Mouse (Mus musculus): ENCODE measurements around the gene Mier2. TPM values are rescaled to one million over a fixed set of nuclear protein-coding genes. Genes with fewer than 3 reads are reported as not detected.

Mier2 gene
- polyA plus RNA-seq, 1 experiment from 2014 or later = 40.5 TPM

DNA sequence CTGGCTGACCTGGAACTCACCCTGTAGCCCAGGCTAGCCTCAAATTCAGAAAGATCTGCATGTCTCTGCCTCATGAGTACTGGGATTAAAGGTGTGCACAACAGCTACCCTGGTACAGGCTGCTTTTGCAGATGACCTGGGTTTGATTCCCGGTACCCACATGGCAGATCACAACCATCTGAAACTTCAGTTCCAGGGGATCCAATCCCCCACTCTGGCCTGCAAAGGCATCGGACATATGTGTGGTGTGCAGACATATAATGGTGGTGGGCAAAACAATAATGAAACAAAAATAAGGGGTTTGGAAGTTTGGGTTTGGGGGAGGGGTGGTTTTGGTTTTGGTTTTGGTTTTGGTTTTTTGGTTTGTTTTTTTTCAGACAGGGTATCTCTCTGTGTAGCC is 16.3 kb upstream of the Mier2 start:
- Histone ChIP-seq H3K4me2 (replicated peaks) (no peak overlapping the region), H3K9ac (no peak overlapping the region), H3K4me1 (replicated peaks) (no peaks in the 10 kb centered on the region), H3K36me3 (no peaks in the 10 kb centered on the region), H3K27me3 (replicated peaks) (no peaks in the 10 kb centered on the region), H3K9me3 (no peaks in the 10 kb centered on the region), H3K4me3 (replicated peaks) (no peak overlapping the region), H3K27ac (no peak overlapping the region)
- ATAC-seq = no peak
- WGBS = 88% methylated on average over 2 of the region's 2 CpGs

- Histone ChIP-seq H3K4me1 (replicated peaks) (no peaks in the 10 kb centered on the region), H3K27ac (no peak overlapping the region), H3K27me3 (replicated peaks) (no peaks in the 10 kb centered on the region), H3K4me2 (replicated peaks) (no peak overlapping the region), H3K9me3 (no peaks in the 10 kb centered on the region), H3K9ac (no peak overlapping the region), H3K4me3 (replicated peaks) (no peak overlapping the region), H3K36me3 (no peaks in the 10 kb centered on the region)
- ATAC-seq = no peak
- 89% methylated on average over 5 of the region's 5 CpGs for WGBS
Measured at GRCm38 (mm10) chr10:79569921-79570320, 14.9 kb upstream of the Mier2 start.

DNA sequence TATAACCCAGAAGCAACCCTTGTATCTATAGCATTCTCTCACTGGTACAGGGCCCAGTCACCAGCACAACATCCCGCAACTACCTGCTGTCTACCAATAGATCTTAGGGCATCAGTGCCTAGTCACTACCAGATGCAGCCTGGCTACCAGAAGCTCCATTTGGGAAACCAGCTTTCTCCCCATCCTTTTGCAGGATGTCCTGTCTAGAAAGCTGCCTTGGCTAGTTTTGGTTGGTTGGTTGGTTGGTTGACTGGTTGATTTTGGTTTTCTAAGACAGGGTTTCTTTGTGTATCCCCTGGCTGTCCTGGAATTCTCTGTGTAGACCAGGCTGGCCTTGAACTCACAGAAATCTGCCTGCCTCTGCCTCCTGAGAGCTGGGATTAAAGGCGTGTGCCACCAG is 4.7 kb upstream of the Mier2 start:
- WGBS = 86% methylated on average over 2 of the region's 2 CpGs
- no peak for ATAC-seq
- Histone ChIP-seq H3K27ac (no peak overlapping the region), H3K36me3 (no peaks in the 10 kb centered on the region), H3K27me3 (replicated peaks) (no peaks in the 10 kb centered on the region), H3K4me2 (replicated peaks) (no peak overlapping the region), H3K4me1 (replicated peaks) (peaks cover 5% of the 10 kb centered on the region), H3K9me3 (no peaks in the 10 kb centered on the region), H3K9ac (no peak overlapping the region), H3K4me3 (replicated peaks) (no peak overlapping the region)

DNA sequence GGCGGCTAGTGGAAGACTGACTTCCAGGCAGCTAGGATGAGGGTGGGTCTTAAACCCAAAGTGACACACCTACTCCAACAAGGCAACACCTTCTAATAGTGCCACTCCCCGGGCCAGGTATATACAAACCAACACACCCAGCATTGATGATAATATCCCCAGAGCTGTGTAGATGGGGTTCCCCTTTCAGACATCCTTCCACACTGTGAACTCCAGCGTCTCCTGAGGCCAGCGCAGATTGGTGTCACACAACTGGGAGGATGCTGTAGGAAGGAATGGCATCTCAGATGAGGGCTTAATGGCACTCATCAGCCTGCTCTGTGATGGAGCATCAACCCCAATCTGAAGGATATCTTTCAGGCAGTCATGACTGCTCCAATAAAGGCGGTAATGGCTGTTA is 2.5 kb upstream of the Mier2 start:
- Histone ChIP-seq H3K27ac (no peak overlapping the region), H3K36me3 (no peaks in the 10 kb centered on the region), H3K4me2 (replicated peaks) (no peak overlapping the region), H3K4me3 (replicated peaks) (no peak overlapping the region), H3K9me3 (no peaks in the 10 kb centered on the region), H3K27me3 (replicated peaks) (no peaks in the 10 kb centered on the region), H3K4me1 (replicated peaks) (peaks cover 23% of the 10 kb centered on the region), H3K9ac (no peak overlapping the region)
- no peak for ATAC-seq
- 92% methylated on average over 5 of the region's 5 CpGs for WGBS

GRCm38 (mm10) chr10:79556951-79557350 is 2.0 kb upstream of the Mier2 start:
- H3K4me2 ChIP-seq (replicated peaks) = no peak overlapping the region
- no peak overlapping the region for H3K27ac ChIP-seq
- H3K36me3 ChIP-seq = no peaks in the 10 kb centered on the region
- 92% methylated on average over 5 of the region's 5 CpGs for WGBS
- ATAC-seq = no peak
- H3K27me3 ChIP-seq (replicated peaks) = no peaks in the 10 kb centered on the region
- H3K9ac ChIP-seq = no peak overlapping the region
- H3K4me1 ChIP-seq (replicated peaks) = peaks cover 27% of the 10 kb centered on the region
- no peaks in the 10 kb centered on the region for H3K9me3 ChIP-seq
- H3K4me3 ChIP-seq (replicated peaks) = no peak overlapping the region

DNA sequence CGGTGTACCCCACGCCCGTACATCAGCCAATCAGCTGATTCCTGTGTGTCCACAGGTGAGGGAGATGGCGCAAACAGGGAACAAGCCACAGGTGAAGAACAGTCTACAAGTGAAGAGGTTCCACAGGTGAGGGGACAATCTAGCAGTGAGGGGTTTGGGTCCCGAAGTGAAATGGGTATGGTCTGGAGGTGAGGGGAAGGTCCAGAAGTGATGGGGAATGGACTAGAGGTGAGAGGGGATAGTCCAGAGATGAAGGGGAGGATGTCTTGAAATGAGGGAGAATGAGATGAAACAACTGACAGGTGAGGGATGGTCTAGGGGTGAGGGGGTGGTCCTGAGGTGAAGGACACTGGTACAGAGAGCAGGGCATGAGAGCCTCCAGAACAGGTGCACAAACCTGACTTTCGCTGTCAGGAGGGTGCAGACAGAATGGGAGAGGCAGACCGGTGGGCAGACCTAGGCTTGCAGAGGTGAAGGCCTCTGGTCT is 282 bp upstream of the Mier2 start:
- no peak overlapping the region for H3K27ac ChIP-seq
- no peaks in the 10 kb centered on the region for H3K36me3 ChIP-seq
- peak overlapping the region; percentile 93 for H3K9ac ChIP-seq
- H3K4me1 ChIP-seq (replicated peaks) = peaks cover 27% of the 10 kb centered on the region
- no peaks in the 10 kb centered on the region for H3K9me3 ChIP-seq
- WGBS = 25% methylated on average over 7 of the region's 7 CpGs
- H3K27me3 ChIP-seq (replicated peaks) = no peaks in the 10 kb centered on the region
- H3K4me3 ChIP-seq (replicated peaks) = peak overlapping the region; percentile 94
- peak; percentile 18 for ATAC-seq
- H3K4me2 ChIP-seq (replicated peaks) = peak overlapping the region; percentile 78

GRCm38 (mm10) chr10:79553691-79554090 is 1.3 kb downstream of the Mier2 start:
- H3K4me2 ChIP-seq (replicated peaks) = peak overlapping the region; percentile 78
- H3K4me3 ChIP-seq (replicated peaks) = peak overlapping the region; percentile 94
- ATAC-seq = 0 out of 2 replicates have a peak, but pooled peaks have one; percentile 26
- no peak overlapping the region for H3K27ac ChIP-seq
- H3K9ac ChIP-seq = peak overlapping the region; percentile 93
- H3K36me3 ChIP-seq = peaks cover 13% of the 10 kb centered on the region
- H3K9me3 ChIP-seq = no peaks in the 10 kb centered on the region
- H3K27me3 ChIP-seq (replicated peaks) = no peaks in the 10 kb centered on the region
- peaks cover 27% of the 10 kb centered on the region for H3K4me1 ChIP-seq (replicated peaks)
- WGBS = 24% methylated on average over 10 of the region's 10 CpGs

GRCm38 (mm10) chr10:79553176-79553575 is 1.8 kb downstream of the Mier2 start:
- peak overlapping the region; percentile 94 for H3K4me3 ChIP-seq (replicated peaks)
- H3K9me3 ChIP-seq = no peaks in the 10 kb centered on the region
- H3K4me2 ChIP-seq (replicated peaks) = peak overlapping the region; percentile 78
- H3K4me1 ChIP-seq (replicated peaks) = peaks cover 27% of the 10 kb centered on the region
- 89% methylated on average over 6 of the region's 6 CpGs for WGBS
- no peak overlapping the region for H3K27ac ChIP-seq
- peaks cover 17% of the 10 kb centered on the region for H3K36me3 ChIP-seq
- H3K27me3 ChIP-seq (replicated peaks) = no peaks in the 10 kb centered on the region
- H3K9ac ChIP-seq = no peak overlapping the region
- no peak for ATAC-seq

- Histone ChIP-seq H3K27me3 (replicated peaks) (no peaks in the 10 kb centered on the region), H3K9ac (no peak overlapping the region), H3K36me3 (peaks cover 22% of the 10 kb centered on the region), H3K4me2 (replicated peaks) (no peak overlapping the region), H3K27ac (no peak overlapping the region), H3K4me3 (replicated peaks) (no peak overlapping the region), H3K9me3 (no peaks in the 10 kb centered on the region), H3K4me1 (replicated peaks) (peaks cover 27% of the 10 kb centered on the region)
- 81% methylated on average over 8 of the region's 8 CpGs for WGBS
- ATAC-seq = no peak
Measured at GRCm38 (mm10) chr10:79552531-79552930, 2.5 kb downstream of the Mier2 start.

DNA sequence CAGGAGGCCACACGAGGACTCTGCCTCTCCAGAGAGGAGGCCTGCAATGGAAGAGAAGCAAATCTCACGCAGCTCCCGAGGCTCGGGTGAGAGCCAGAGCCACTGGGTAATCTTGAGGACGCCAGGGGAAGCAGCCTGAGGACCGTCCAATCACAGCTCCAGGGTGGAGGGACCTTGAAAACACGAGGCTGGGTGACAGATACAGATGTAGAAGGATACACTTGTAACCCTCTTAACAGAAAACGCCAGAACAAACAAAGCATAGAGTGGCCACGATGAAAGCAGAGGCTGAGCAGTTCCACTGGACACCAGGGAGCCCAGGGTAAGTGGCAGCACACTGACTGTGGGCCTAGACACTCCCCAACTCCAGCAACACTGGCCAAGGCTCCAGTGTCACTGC is 4.6 kb downstream of the Mier2 start:
- H3K27me3 ChIP-seq (replicated peaks) = no peaks in the 10 kb centered on the region
- WGBS = 79% methylated on average over 9 of the region's 9 CpGs
- H3K9me3 ChIP-seq = no peaks in the 10 kb centered on the region
- H3K36me3 ChIP-seq = peaks cover 41% of the 10 kb centered on the region
- no peak overlapping the region for H3K27ac ChIP-seq
- H3K4me3 ChIP-seq (replicated peaks) = no peak overlapping the region
- H3K4me2 ChIP-seq (replicated peaks) = no peak overlapping the region
- H3K4me1 ChIP-seq (replicated peaks) = peaks cover 26% of the 10 kb centered on the region
- no peak overlapping the region for H3K9ac ChIP-seq
- no peak for ATAC-seq

DNA sequence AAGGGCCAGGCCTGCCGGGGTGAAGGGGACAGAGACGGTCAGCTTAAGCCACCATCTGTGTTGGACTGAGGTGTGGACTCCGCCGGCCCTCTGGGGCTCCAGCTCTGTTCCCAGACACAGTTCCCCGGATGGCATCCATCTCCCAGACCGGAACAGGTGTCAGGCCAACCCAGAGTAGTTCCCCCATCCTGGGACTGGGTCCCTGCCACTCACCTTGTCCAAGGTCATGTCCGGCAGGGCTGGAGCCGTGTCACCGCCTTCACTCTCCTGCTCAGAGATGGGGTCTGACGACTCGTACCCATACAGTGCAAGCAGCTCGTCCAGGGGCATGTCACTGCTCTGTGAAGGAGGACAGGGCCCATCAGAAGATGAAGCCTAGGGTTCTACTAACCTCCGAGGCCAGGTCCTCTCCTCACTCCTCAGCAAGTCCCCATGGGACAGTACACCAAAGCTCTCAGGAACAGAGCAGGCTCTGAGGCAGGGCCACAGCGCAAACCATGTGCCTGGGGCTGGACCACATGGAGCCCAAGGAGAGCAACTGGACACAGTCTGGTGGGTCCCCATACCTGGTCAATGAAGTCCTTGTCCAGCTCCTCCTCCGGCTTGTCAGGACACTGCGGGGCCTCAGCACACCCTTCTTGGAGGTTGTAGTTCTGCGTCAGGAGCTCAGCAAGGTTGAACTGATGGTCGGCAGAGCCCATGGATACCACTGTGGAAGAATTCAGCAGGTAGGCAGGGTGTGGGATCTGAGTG is 5.9 kb downstream of the Mier2 start:
- Histone ChIP-seq H3K27ac (no peak overlapping the region), H3K9ac (no peak overlapping the region), H3K27me3 (replicated peaks) (no peaks in the 10 kb centered on the region), H3K4me3 (replicated peaks) (no peak overlapping the region), H3K36me3 (peaks cover 54% of the 10 kb centered on the region), H3K4me1 (replicated peaks) (peaks cover 20% of the 10 kb centered on the region), H3K9me3 (no peaks in the 10 kb centered on the region), H3K4me2 (replicated peaks) (no peak overlapping the region)
- ATAC-seq = no peak
- 91% methylated on average over 18 of the region's 18 CpGs for WGBS

- Histone ChIP-seq H3K4me1 (replicated peaks) (peaks cover 17% of the 10 kb centered on the region), H3K4me3 (replicated peaks) (no peak overlapping the region), H3K36me3 (peaks cover 58% of the 10 kb centered on the region), H3K9me3 (no peaks in the 10 kb centered on the region), H3K27me3 (replicated peaks) (no peaks in the 10 kb centered on the region), H3K9ac (no peak overlapping the region), H3K4me2 (replicated peaks) (no peak overlapping the region), H3K27ac (no peak overlapping the region)
- ATAC-seq = no peak
- 90% methylated on average over 5 of the region's 5 CpGs for WGBS
Measured at GRCm38 (mm10) chr10:79548546-79548945, 6.5 kb downstream of the Mier2 start.

DNA sequence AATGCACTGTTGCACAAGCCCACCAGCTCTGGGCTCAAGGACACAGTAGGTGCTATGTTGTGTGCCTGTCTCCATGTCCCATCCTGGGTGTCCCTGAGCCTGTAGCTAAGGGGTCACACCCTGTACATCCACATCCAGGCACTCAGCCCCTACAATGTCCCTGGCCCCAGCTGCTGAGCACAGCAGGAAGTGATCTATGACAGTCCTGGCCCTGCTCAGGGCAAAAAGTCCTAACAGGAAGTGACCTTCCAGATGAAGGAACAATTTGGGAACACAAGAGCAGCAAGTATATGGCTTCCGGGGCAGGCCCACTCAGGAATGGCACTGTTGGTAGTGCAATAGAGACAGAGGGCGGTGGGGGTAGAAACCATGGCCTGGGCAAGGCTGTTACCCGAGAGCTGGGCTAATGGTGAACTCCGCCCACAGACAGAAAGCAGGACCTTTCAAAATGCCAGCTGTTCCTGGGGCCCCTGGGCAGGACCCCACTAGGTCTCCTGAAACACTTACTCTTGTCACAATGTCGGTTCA is 7.8 kb downstream of the Mier2 start:
- H3K27ac ChIP-seq = no peak overlapping the region
- no peak for ATAC-seq
- H3K9ac ChIP-seq = no peak overlapping the region
- peaks cover 4% of the 10 kb centered on the region; the same call in 1 of the 2 replicates for H3K4me1 ChIP-seq (replicated peaks)
- WGBS = 79% methylated on average over 5 of the region's 5 CpGs
- no peak overlapping the region for H3K4me2 ChIP-seq (replicated peaks)
- H3K4me3 ChIP-seq (replicated peaks) = no peak overlapping the region
- no peaks in the 10 kb centered on the region for H3K27me3 ChIP-seq (replicated peaks)
- peaks cover 67% of the 10 kb centered on the region for H3K36me3 ChIP-seq
- no peaks in the 10 kb centered on the region for H3K9me3 ChIP-seq

Measured in intestine, embryonic 15.5 days (tissue).